Mouse (Mus musculus) macrophage (primary cell): ENCODE data around the gene Trim59. TPM values are rescaled to one million over a fixed set of nuclear protein-coding genes. Genes with fewer than 3 reads are reported as not detected.
"Not testable (repeated sequence)": the region's sequence is repeated elsewhere in the genome, so short reads cannot be mapped to it uniquely, and the experiment has no call there.

Source experiments
- H3K27ac ChIP-seq: fragments of 350-480 bp; formaldehyde crosslinking; 2 replicates; pipeline ENCODE4 v1.9.0; 2021
- H3K36me3 ChIP-seq: fragments of 350-480 bp; formaldehyde crosslinking; 2 replicates; pipeline ENCODE4 v1.9.0; 2021; ENCODE audit errors: inconsistent target
- H3K4me3 ChIP-seq: fragments of 350-480 bp; formaldehyde crosslinking; 2 replicates; pipeline ENCODE4 v1.9.0; 2021; ENCODE audit errors: inconsistent target
- H3K79me2 ChIP-seq: fragments of 350-480 bp; formaldehyde crosslinking; 2 replicates; pipeline ENCODE4 v1.9.0; 2021; ENCODE audit errors: inconsistent target
- WGBS: methylation state at CpG from one replicate; pipeline ENCODE4 v1.1.7; 2026; ENCODE audit warnings: inconsistent platforms; ENCODE audit not compliant: missing documents; 5-methylcytosine and 5-hydroxymethylcytosine counted together
- polyA plus RNA-seq: library from polyadenylated mRNA; stranded (reverse); fragments of 250-400 nt; gene quantifications from 3 replicates; pipeline ENCODE4 v1.2.4, GENCODE M21; 2018; ENCODE audit warnings: inconsistent platforms

Trim59 gene
- polyA plus RNA-seq, 1 experiment from 2014 or later: 4.8 TPM

DNA sequence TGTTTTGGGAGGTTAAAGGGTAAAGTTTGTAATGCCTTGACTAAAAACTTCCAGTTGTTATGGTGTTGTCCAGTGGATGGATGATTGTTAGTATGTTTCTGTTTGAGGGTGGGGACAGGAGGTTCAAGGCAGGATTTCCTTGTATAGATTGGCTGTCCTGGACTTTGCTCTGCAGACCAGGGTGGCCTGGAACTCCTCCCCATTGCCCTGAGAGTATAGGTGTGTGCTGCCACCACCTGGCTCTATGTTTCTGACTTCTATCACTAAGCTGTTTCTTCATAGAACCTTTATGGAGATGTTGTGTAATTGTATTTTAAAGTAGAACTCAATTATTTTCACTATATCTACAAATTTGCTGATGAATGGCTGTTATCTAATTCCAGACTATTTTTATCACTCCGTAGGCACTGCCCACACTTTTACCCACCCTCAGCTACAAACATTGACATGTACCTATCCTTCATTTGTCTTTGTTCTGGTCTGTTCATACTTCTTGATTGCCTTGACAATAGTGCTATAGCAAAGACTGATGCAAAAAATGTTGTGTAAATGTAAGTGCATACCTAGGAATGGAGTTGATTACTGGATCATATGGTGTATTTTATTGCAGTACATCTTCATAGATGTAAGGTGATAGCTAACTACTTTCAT lies 18.3 kb downstream of the Trim59 start:
- Histone ChIP-seq H3K36me3 (peaks cover 38% of the 10 kb centered on the region), H3K4me3 (no peak overlapping the region), H3K79me2 (peaks cover 28% of the 10 kb centered on the region; the same call in 1 of the 2 replicates), H3K27ac (no peak overlapping the region)
- 100% methylated on average over 1 of the region's 1 CpGs for WGBS

DNA sequence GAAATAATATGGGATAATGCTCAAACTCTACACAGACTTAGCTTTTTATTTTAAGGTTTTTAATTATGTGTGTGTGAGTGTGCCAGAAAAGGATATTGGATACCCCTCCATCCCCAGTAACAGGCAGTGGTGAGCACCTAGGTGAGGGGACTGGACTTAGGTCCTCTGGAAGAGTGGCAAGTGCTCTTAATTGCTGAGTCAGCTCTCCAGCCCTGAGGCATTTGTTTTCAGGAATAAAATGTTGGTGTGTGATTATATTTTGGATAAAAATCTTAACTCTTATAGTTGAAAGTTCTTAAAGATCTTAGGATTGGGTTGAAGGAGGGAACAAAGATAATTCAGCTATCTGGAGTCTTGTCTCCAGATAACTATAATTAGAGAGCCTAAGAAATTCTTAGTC lies 23.8 kb downstream of the Trim59 start:
- H3K27ac ChIP-seq: no peak overlapping the region
- H3K4me3 ChIP-seq: no peak overlapping the region
- H3K79me2 ChIP-seq: peaks cover 29% of the 10 kb centered on the region
- H3K36me3 ChIP-seq: peaks cover 30% of the 10 kb centered on the region

DNA sequence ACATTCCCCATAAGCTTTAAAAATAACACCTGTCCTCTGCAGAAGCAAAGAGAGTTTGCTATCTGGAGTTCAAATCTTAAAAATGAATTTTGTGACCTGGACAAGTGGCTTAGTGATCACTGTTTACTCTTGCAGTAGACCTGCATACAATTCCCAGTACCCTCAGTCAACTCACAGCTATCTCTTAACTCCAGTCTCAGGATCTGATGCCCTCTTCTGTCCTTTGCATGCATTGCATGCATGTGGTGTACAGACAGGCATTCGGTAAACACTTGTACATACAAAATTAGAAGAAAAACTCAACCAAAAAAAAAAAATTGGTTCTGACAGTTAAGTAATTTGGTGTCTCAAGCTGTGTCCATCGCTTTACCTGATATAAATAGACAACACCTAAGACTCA lies 24.3 kb downstream of the Trim59 start:
- no peak overlapping the region for H3K27ac ChIP-seq
- 100% methylated on average over 2 of the region's 2 CpGs for WGBS
- H3K4me3 ChIP-seq: no peak overlapping the region
- H3K36me3 ChIP-seq: peaks cover 30% of the 10 kb centered on the region
- H3K79me2 ChIP-seq: peaks cover 29% of the 10 kb centered on the region

DNA sequence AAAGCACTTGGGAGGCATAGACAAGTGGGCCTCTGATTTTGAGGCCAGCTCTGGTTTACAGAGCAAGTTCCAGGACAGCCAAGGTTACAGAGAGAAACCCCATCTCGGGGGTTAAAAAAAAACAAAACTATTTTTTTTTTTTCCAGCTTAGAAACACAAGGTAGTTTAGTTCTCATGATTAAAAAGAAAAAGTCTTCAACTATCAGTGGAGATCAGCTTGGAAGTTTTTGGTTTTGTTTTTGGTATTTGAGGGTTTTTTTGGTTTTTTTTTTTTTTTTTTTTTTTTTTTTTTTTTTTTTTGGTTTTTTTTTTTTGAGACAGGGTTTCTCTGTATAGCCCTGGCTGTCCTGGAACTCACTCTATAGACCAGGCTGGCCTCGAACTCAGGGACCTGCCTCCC lies 25.9 kb downstream of the Trim59 start:
- H3K4me3 ChIP-seq, H3K27ac ChIP-seq: not testable (repeated sequence)
- H3K79me2 ChIP-seq: peaks cover 33% of the 10 kb centered on the region
- H3K36me3 ChIP-seq: peaks cover 20% of the 10 kb centered on the region
- 93% methylated on average over 2 of the region's 2 CpGs for WGBS

DNA sequence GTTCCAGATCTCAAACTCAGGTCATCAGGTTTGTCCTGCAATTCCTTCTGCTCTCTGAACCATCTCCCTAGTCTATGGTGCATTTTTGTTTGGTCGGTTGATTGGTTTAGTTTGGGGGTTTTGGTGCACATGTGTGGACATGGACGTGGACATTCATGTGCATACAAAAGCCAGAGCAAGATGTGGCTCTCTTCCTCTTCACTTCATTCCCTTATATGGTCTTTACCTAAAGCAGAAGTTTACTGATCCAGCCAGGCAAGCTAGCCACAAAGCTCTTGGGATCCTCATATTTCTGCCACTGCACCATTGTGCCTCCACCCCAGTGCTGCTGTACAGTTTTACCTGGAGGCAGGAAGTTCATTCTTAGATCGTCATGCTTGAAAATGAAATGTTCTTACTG lies 27.4 kb downstream of the Trim59 start:
- Histone ChIP-seq H3K79me2 (peaks cover 45% of the 10 kb centered on the region), H3K4me3 (no peak overlapping the region), H3K27ac (no peak overlapping the region), H3K36me3 (peaks cover 19% of the 10 kb centered on the region)
- WGBS: 52% methylated on average over 3 of the region's 3 CpGs

DNA sequence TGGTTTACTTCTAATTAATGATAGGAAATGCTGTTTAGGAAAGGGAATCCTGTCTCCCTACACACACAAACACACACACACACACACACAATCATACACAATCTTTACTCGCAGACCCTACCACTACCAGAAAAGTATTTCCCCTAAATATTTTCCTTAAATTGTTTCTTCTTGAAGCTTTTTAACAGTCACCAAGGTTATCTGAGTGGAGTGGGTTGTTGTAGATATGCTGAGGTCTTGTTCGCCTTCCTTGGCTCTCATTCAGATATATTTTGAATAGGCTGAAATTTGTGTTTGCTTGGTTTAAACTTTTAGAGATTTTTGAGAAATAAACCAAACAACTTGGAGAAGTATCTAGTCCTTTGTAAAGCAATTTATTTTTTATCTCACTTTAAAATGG lies 35.7 kb downstream of the Trim59 start:
- no peak overlapping the region for H3K4me3 ChIP-seq
- 93% methylated on average over 2 of the region's 2 CpGs for WGBS
- no peaks in the 10 kb centered on the region for H3K36me3 ChIP-seq
- peak overlapping the region; percentile 1; the same call in 1 of the 2 replicates for H3K27ac ChIP-seq
- H3K79me2 ChIP-seq: peaks cover 89% of the 10 kb centered on the region

DNA sequence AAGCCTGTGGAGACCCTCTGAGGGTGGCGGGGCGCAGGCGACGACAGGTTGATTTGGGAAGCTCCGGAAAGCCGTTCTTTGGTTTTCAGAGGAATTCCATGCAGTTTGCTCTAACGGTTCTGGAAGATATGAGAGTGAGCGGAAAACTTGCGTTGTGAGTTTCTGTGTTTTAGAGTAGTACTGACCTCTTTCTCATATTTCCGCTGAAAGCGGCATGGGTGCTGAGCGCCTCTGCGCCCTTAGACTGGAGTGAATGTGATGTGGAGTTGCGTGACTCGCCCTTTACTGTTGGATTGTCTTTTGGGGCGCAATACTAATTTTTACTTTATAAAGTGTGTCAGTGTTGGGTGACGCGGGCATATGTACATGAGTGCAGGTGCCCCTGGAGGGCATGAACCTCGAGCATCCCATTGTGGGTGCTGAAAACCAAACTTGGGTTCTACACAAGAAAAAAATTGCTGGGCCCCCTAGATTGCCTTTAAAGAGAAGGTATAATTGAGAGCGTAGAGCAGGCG lies 38.3 kb downstream of the Trim59 start:
- H3K36me3 ChIP-seq: no peaks in the 10 kb centered on the region
- H3K4me3 ChIP-seq: peak overlapping the region; percentile 94
- 1% methylated on average over 21 of the region's 21 CpGs for WGBS
- H3K27ac ChIP-seq: peak overlapping the region; percentile 66
- H3K79me2 ChIP-seq: peaks cover 78% of the 10 kb centered on the region

DNA sequence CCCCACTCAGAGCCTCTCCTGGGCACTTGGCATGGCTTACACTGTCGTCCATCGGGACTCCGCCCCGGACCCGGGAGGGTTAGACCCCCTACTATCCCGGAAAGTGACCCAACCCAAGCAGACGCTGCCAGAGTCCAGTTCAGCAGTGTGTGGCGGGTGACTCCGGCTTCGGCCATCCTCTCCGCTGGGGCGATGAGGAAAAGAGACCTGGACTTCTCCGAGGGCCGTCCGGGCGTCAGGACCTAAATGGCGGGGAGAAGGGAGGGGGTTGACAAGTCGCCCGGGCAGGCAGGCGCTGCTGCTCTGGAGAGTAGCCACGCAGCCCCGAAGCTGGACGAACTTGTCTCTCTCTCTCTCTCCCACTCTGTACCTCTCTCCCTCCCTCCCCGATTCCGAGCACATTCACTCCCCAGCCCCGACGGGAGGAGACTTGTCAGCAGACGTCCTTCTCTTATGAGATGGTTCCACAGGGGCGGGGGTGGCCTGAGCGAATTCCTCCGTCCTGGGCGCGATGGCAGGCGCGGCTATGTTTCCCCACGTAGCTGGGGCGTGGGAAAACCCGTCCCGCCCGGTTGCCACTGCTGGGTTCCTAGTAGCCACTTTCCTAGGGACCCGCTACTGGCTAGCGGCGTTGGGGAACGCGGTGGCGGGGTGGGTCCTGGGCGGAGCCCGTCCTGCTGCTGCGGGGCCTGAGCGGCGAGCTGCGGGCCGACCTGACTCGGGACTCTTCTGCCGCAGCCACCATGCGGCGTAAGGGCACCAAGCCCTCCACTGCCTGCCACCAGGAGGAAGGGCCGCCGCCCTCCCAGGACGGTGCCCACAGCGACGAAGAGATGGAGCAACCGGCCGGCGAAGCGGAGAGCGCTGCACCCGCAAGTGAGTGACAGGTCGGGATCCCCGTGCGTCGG lies 39.0 kb downstream of the Trim59 start:
- no peaks in the 10 kb centered on the region for H3K36me3 ChIP-seq
- H3K27ac ChIP-seq: peak overlapping the region; percentile 93
- H3K79me2 ChIP-seq: peaks cover 71% of the 10 kb centered on the region
- WGBS: 1% methylated on average over 72 of the region's 72 CpGs
- peak overlapping the region; percentile 94 for H3K4me3 ChIP-seq

DNA sequence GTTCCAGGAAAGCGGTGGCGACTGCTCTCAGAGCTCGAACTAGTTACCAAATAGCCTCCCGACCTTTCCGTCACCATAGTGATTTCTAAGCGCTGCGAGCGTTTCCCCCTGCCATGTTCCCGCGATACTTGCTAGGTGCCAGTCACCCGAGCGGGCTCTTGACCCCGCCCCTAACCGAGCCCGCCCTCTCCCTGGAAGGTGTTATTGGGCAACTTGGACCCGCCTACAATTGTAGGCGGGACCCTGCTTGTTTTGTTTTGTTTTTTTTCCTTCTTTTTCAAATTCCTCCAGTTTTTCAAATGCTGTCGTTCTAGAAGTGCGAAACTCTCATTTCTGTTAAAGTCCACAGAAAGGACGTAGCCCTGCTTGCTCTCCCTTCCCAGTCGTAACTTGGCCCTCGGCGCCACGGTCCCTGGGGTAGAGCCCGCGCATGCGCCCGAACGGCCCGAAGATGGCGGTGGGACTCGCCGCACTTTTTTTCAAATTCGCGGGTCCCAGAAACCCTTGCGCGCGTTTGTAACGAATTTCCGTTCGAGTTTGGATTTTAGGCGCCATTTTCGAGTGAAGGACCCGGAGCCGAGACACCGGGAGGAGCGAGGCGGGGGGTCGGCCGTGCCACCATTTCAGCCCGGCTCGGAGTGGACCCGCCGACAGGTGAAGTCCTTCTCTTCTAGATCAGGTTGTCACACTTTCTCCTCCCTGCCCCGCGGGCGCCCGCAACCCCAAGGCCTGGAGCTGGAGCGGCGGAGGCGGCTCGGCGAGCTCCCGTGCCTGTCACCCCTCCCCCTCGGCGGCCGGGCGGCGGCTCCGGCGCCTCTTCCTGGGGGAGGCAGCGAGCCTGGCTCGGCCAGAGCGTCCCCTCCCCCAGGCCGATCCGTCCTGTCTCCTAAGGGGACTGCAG lies 39.9 kb downstream of the Trim59 start, which contains the start of the genes Ift80 and Smc4:
Ift80 (minus strand) TSS at position 134 of the 901 bp plus-strand sequence.
Smc4 (plus strand) TSS at position 302 of the 901 bp plus-strand sequence.
- WGBS: under 1% methylated on average over 69 of the region's 76 CpGs
- peak within 1 kb of the TSS; percentile 93 for H3K27ac ChIP-seq
- no peaks in the 10 kb centered on the region for H3K36me3 ChIP-seq
- H3K4me3 ChIP-seq: peak within 1 kb of the TSS; percentile 94
- H3K79me2 ChIP-seq: peaks cover 62% of the 10 kb centered on the region

DNA sequence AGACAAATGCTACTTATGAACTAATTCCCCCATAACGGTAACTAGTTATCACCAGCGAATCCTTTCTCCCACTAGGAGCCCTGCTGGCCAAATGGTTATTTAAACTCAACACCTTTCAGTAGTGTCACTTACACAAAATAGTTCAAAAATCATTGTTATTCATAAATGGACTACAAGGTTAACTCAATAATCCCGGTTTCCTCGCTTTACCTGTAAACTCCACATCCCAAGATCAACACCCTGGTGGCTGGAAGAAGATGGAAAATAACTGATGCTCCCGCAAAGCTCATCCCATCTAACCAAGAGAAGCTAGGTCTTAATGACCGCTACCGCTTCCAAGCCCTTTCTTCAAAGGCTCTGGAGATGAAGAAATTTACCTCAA lies 40.5 kb downstream of the Trim59 start:
- Histone ChIP-seq H3K27ac (peak overlapping the region; percentile 93; the same call in 1 of the 2 replicates), H3K36me3 (no peaks in the 10 kb centered on the region), H3K4me3 (peak overlapping the region; percentile 94), H3K79me2 (peaks cover 55% of the 10 kb centered on the region)
- WGBS: 3% methylated on average over 7 of the region's 7 CpGs

DNA sequence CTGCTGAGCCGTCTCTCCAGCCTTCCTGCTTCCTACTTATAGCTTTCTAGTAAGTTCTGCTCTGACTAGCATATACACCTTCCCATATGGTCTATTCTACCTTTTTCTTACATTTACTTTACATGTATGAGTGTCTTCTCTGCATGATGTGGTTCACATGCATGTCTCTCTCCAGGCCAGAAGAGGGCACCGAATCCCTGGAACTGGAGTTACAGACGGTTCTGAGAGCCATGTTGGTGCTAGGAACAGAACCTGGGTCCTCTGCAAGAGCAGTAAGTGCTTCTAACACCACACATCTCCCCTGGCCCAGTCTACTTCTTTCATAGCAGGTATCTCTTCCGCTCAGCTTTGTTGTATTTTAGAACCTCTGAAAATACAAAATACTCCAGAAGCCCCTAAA lies 41.8 kb downstream of the Trim59 start:
- WGBS: 98% methylated on average over 4 of the region's 4 CpGs
- no peak overlapping the region for H3K27ac ChIP-seq
- H3K4me3 ChIP-seq: no peak overlapping the region
- peaks cover 43% of the 10 kb centered on the region for H3K79me2 ChIP-seq
- no peaks in the 10 kb centered on the region for H3K36me3 ChIP-seq

DNA sequence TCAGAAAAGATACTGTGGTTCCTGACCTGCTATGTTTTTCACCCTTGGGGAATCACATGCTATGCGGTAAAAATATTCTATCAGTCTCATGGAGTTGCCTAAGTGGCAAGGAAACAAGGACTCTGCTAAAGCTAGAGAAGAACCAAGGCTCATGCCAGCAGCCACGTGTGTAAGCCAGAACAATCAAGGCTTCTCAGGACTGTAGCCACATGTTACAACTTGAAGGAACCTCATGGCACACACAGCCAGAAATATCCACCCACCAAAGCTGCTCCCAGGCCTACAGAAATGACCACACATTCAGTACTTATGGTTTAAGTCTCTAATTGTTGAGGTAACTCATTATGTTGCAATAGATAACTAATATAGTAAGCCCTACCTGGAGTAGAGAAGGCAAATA lies 58.0 kb downstream of the Trim59 start:
- Histone ChIP-seq H3K79me2 (no peaks in the 10 kb centered on the region), H3K36me3 (no peaks in the 10 kb centered on the region), H3K4me3 (no peak overlapping the region), H3K27ac (no peak overlapping the region)
- WGBS: 86% methylated on average over 2 of the region's 2 CpGs
